Comparison of ENCODE assay signal across 7 mouse cellular contexts in the genomic region with DNA sequence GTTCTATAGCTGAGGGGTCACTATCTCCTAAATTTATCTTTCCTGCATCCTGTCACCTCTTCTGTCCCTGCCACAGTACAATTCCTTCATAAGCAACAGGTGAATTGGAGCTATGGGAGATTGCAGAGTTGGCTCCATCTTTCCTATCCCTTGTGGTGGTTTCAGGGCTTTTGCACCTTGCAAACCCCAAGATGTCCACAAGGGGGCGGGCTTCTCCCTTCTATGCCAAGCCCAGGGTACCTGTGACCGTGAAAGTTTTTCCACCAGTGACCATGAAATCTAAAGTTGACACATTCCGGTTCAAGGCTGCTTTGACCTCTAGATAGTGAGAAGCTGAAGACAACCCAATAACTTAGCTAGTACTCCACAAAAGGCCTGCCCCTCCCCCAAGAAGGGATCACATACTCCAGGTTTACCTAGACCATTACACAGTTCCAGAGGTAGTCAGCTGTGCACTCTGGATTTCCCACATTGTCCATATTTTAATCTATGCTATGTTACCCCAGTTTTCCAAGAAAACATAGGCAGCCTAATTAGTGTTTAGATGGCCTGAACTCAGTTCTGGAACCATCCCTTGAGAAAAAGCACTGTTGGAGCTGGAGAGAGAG. TPM values are rescaled to one million over a fixed set of nuclear protein-coding genes. Genes with fewer than 3 reads are reported as not detected.
DNase-seq lines count a peak whose midpoint lies in the region; ATAC-seq and TF ChIP-seq lines count a peak whose summit lies in the region.

No protein-coding gene starts in this region.

- peak; percentile 87 for DNase-seq in NIH3T3 (ENCODE audit: low read depth)
- peak; percentile 76 for DNase-seq in hindbrain, postnatal 0 days (ENCODE audit: low spot score)
- peak; percentile 56 to 65 for DNase-seq in left cerebral cortex, postnatal 10 days (ENCODE audit: extremely low spot score in 1 of 2, low spot score in 2 of 2)
- DNase-seq in midbrain, embryonic 11.5 days (ENCODE audit: low spot score, missing footprints): peak; percentile 98
- peak; percentile 25 to 73 for DNase-seq in spleen, adult 18-20 months

- 15% methylated on average over 3 of the region's 3 CpGs for WGBS in forebrain, embryonic 15.5 days
- WGBS in hindbrain, postnatal 0 days: 6% methylated on average over 3 of the region's 3 CpGs
- WGBS in midbrain, embryonic 11.5 days: 16% methylated on average over 3 of the region's 3 CpGs

- no peak overlapping the region for H3K4me2 ChIP-seq in forebrain, embryonic 15.5 days (replicated peaks)
- no peak overlapping the region for H3K4me2 ChIP-seq in hindbrain, postnatal 0 days (ENCODE audit: low read depth, low read length)
- no peak overlapping the region for H3K4me2 ChIP-seq in midbrain, embryonic 11.5 days

- TF ChIP-seq POLR2A in bone marrow macrophage, adult 2 months (IDR thresholded peaks at IDR 0.05; ENCODE audit: borderline replicate concordance, low read depth, low read length): no peak

- no peak overlapping the region for H3K9ac ChIP-seq in forebrain, embryonic 15.5 days (replicated peaks)
- H3K9ac ChIP-seq in hindbrain, postnatal 0 days (replicated peaks; ENCODE audit: low read length): no peak overlapping the region
- H3K9ac ChIP-seq in midbrain, embryonic 11.5 days (ENCODE audit: low read length): no peak overlapping the region

- ATAC-seq in forebrain, embryonic 15.5 days (replicated peaks): peak; percentile 58
- peak; percentile 71; the same call in 1 of the 2 replicates for ATAC-seq in hindbrain, postnatal 0 days
- ATAC-seq in midbrain, embryonic 11.5 days (ENCODE audit: low FRiP score): no peak

- H3K27me3 ChIP-seq in forebrain, embryonic 15.5 days: peaks cover 42% of the 10 kb centered on the region
- peaks cover 39% of the 10 kb centered on the region for H3K27me3 ChIP-seq in hindbrain, postnatal 0 days (ENCODE audit: insufficient read depth, low read length)
- H3K27me3 ChIP-seq in midbrain, embryonic 11.5 days (ENCODE audit: control insufficient read depth, insufficient read depth, low read length): peaks cover 38% of the 10 kb centered on the region

- no peaks in the 10 kb centered on the region for H3K9me3 ChIP-seq in forebrain, embryonic 15.5 days
- H3K9me3 ChIP-seq in hindbrain, postnatal 0 days (ENCODE audit: low read length): no peaks in the 10 kb centered on the region
- no peaks in the 10 kb centered on the region for H3K9me3 ChIP-seq in midbrain, embryonic 11.5 days (ENCODE audit: control insufficient read depth, low read length)

- no peak overlapping the region for H3K4me3 ChIP-seq in bone marrow macrophage, adult 2 months (ENCODE audit: insufficient read depth, low read length)
- no peak overlapping the region for H3K4me3 ChIP-seq in forebrain, embryonic 15.5 days
- H3K4me3 ChIP-seq in hindbrain, postnatal 0 days (ENCODE audit: low read length): no peak overlapping the region
- H3K4me3 ChIP-seq in midbrain, embryonic 11.5 days (ENCODE audit: low read depth, low read length): no peak overlapping the region

- H3K27ac ChIP-seq in bone marrow macrophage, adult 2 months (ENCODE audit: insufficient read depth, low read depth, low read length): no peak overlapping the region
- H3K27ac ChIP-seq in forebrain, embryonic 15.5 days (replicated peaks): no peak overlapping the region
- no peak overlapping the region for H3K27ac ChIP-seq in hindbrain, postnatal 0 days
- H3K27ac ChIP-seq in midbrain, embryonic 11.5 days (ENCODE audit: low read depth, low read length): no peak overlapping the region

- intact Hi-C loops in left cerebral cortex, postnatal 10 days (cut with DNase I): loop anchor here (2.0 to 5.0 kb wide), 2 partner anchors 183 to 228 kb away; no protein-coding TSS in a partner anchor

- no peaks in the 10 kb centered on the region for H3K36me3 ChIP-seq in forebrain, embryonic 15.5 days
- no peaks in the 10 kb centered on the region for H3K36me3 ChIP-seq in hindbrain, postnatal 0 days (ENCODE audit: insufficient read depth, low read length)
- H3K36me3 ChIP-seq in midbrain, embryonic 11.5 days (ENCODE audit: control insufficient read depth, insufficient read depth, low read length): no peaks in the 10 kb centered on the region

- no peaks in the 10 kb centered on the region for H3K4me1 ChIP-seq in bone marrow macrophage, adult 2 months (ENCODE audit: control insufficient read depth, insufficient read depth, low read length)
- H3K4me1 ChIP-seq in forebrain, embryonic 15.5 days: peaks cover 2% of the 10 kb centered on the region
- no peaks in the 10 kb centered on the region for H3K4me1 ChIP-seq in hindbrain, postnatal 0 days (ENCODE audit: insufficient read depth, low read length)
- H3K4me1 ChIP-seq in midbrain, embryonic 11.5 days (ENCODE audit: control insufficient read depth, insufficient read depth, low read length): peaks cover 3% of the 10 kb centered on the region; the same call in 1 of the 2 replicates

- TF ChIP-seq CTCF in bone marrow macrophage, adult 2 months (IDR thresholded peaks at IDR 0.05; ENCODE audit: low read depth, low read length): peak; percentile 93
- TF ChIP-seq CTCF in hindbrain, postnatal 0 days (IDR thresholded peaks at IDR 0.05; ENCODE audit: low read depth): peak; percentile 94

RNA-seq across cellular contexts. Expression of gene Cyp26a1, which starts 6.4 kb away (rescaled TPM):
- not detected in 2 replicates for polyA plus RNA-seq in bone marrow macrophage, adult 2 months (2012; ENCODE audit: insufficient read depth, insufficient read length, missing spikeins)
- not detected in 2 replicates for polyA plus RNA-seq in forebrain, embryonic 15.5 days (2015; fragmentation: Nextera tagmentation; extraction: Ambion mirVana)
- 0.11 TPM in 1 of 2 replicates, not detected in the other for total RNA-seq in hindbrain, postnatal 0 days (2014; rRNA removed)
- not detected in 2 replicates for polyA plus RNA-seq in hindbrain, postnatal 0 days (2015; fragmentation: Nextera tagmentation; extraction: Ambion mirVana)
- total RNA-seq in left cerebral cortex, postnatal 10 days (2021): under 1 TPM in 1 of 2 experiments, not detected in 1; 0.34 TPM
- polyA plus RNA-seq in midbrain, embryonic 11.5 days (2014; fragmentation: Nextera tagmentation; extraction: Ambion mirVana): 0.92 and 1.0 TPM in 2 replicates

RNA-seq across cellular contexts. Expression of gene Cyp26c1, which starts 18.6 kb away (rescaled TPM):
- not detected in 2 replicates for polyA plus RNA-seq in bone marrow macrophage, adult 2 months (2012; ENCODE audit: insufficient read depth, insufficient read length, missing spikeins)
- not detected in 2 replicates for polyA plus RNA-seq in forebrain, embryonic 15.5 days (2015; fragmentation: Nextera tagmentation; extraction: Ambion mirVana)
- total RNA-seq in hindbrain, postnatal 0 days (2014; rRNA removed): not detected in 2 replicates
- not detected in 2 replicates for polyA plus RNA-seq in hindbrain, postnatal 0 days (2015; fragmentation: Nextera tagmentation; extraction: Ambion mirVana)
- under 1 TPM in 1 of 2 experiments, not detected in 1; 0.20 TPM for total RNA-seq in left cerebral cortex, postnatal 10 days (2021)
- polyA plus RNA-seq in midbrain, embryonic 11.5 days (2014; fragmentation: Nextera tagmentation; extraction: Ambion mirVana): not detected in 2 replicates
